ENCODE assay signal across 26 mouse cellular contexts in genomic region chr17:75795772-75796171, GRCm38 (mm10).
DNase-seq lines count a peak whose midpoint lies in the region; ATAC-seq and TF ChIP-seq lines count a peak whose summit lies in the region.
"Had no signal": no experiment of that assay in that cellular context is flagged by ENCODE, and none has a peak within 500 bp of the region (broad histone marks: within the 10 kb centered on the region; RNA-seq: fewer than 3 reads in every experiment).

No protein-coding gene starts in this region.

- no peak overlapping the region for H3K27ac ChIP-seq in forebrain, postnatal 0 days (ENCODE audit: low read depth, low read length)
- no peak overlapping the region for H3K27ac ChIP-seq in forebrain, embryonic 13.5 days
- H3K27ac ChIP-seq: embryonic facial prominence, embryonic 10.5 days; embryonic facial prominence, embryonic 15.5 days; forebrain, embryonic 15.5 days; hindbrain, embryonic 10.5 days; limb, embryonic 13.5 days; lung, embryonic 15.5 days; neural tube, embryonic 13.5 days had no signal

- H3K36me3 ChIP-seq in forebrain, postnatal 0 days (ENCODE audit: insufficient read depth): no peaks in the 10 kb centered on the region
- no peaks in the 10 kb centered on the region for H3K36me3 ChIP-seq in forebrain, embryonic 13.5 days (ENCODE audit: poor library complexity, severe bottlenecking)
- H3K36me3 ChIP-seq: embryonic facial prominence, embryonic 10.5 days; embryonic facial prominence, embryonic 15.5 days; forebrain, embryonic 15.5 days; hindbrain, embryonic 10.5 days; limb, embryonic 13.5 days; lung, embryonic 15.5 days; neural tube, embryonic 13.5 days had no signal

- POLR2A ChIA-PET in Patski (lab: Charles Lee): no interaction called here

- no peaks in the 10 kb centered on the region for H3K4me1 ChIP-seq in forebrain, postnatal 0 days (ENCODE audit: insufficient read depth)
- no peaks in the 10 kb centered on the region for H3K4me1 ChIP-seq in forebrain, embryonic 13.5 days
- H3K4me1 ChIP-seq: embryonic facial prominence, embryonic 10.5 days; embryonic facial prominence, embryonic 15.5 days; forebrain, embryonic 15.5 days; hindbrain, embryonic 10.5 days; limb, embryonic 13.5 days; lung, embryonic 15.5 days; neural tube, embryonic 13.5 days had no signal

- no peak for TF ChIP-seq CTCF in forebrain, postnatal 0 days (IDR thresholded peaks at IDR 0.05; ENCODE audit: low read depth)
- TF ChIP-seq CTCF in Patski (IDR thresholded peaks at IDR 0.05): no peak

- no peak overlapping the region for H3K4me2 ChIP-seq in forebrain, postnatal 0 days (ENCODE audit: low read depth)
- no peak overlapping the region for H3K4me2 ChIP-seq in forebrain, embryonic 13.5 days
- H3K4me2 ChIP-seq: embryonic facial prominence, embryonic 15.5 days; forebrain, embryonic 15.5 days; limb, embryonic 13.5 days; liver, embryonic 11.5 days; lung, embryonic 15.5 days; midbrain, embryonic 11.5 days; neural tube, embryonic 13.5 days had no signal

- WGBS in forebrain, postnatal 0 days: 68% methylated on average over 3 of the region's 3 CpGs
- WGBS in forebrain, embryonic 13.5 days: 93% methylated on average over 3 of the region's 3 CpGs

- H3K9ac ChIP-seq in forebrain, postnatal 0 days: no peak overlapping the region
- no peak overlapping the region for H3K9ac ChIP-seq in forebrain, embryonic 13.5 days
- H3K9ac ChIP-seq: embryonic facial prominence, embryonic 15.5 days; forebrain, embryonic 15.5 days; limb, embryonic 13.5 days; lung, embryonic 15.5 days; neural tube, embryonic 13.5 days had no signal

- no peaks in the 10 kb centered on the region for H3K27me3 ChIP-seq in forebrain, postnatal 0 days (ENCODE audit: insufficient read depth, low read length)
- H3K27me3 ChIP-seq in forebrain, embryonic 13.5 days: no peaks in the 10 kb centered on the region
- no peaks in the 10 kb centered on the region for H3K27me3 ChIP-seq in Patski
- H3K27me3 ChIP-seq: embryonic facial prominence, embryonic 15.5 days; forebrain, embryonic 15.5 days; limb, embryonic 13.5 days; lung, embryonic 15.5 days; neural tube, embryonic 13.5 days had no signal

- no peak overlapping the region for H3K4me3 ChIP-seq in forebrain, postnatal 0 days (ENCODE audit: low read depth, low read length)
- H3K4me3 ChIP-seq in forebrain, embryonic 13.5 days: no peak overlapping the region
- H3K4me3 ChIP-seq: embryonic facial prominence, embryonic 10.5 days; embryonic facial prominence, embryonic 15.5 days; forebrain, embryonic 15.5 days; hindbrain, embryonic 10.5 days; limb, embryonic 13.5 days; lung, embryonic 15.5 days; neural tube, embryonic 13.5 days had no signal

- CTCF ChIA-PET in Patski (lab: Charles Lee): no interaction called here

- DNase-seq in forebrain, postnatal 0 days: no peak
- peak; percentile 7 to 15 for DNase-seq in urinary bladder, adult 18-20 months (ENCODE audit: low spot score in 2 of 2)
- no peak for DNase-seq in urinary bladder, adult 2 months (ENCODE audit: low spot score)
- no peak for DNase-seq in Patski (ENCODE audit: low read depth, low spot score)
- peak; percentile 15 to 38 for DNase-seq in urinary bladder, postnatal 36 days (ENCODE audit: low spot score in 2 of 2)
- no peak for DNase-seq in adrenal gland, adult 2 months
- DNase-seq: adrenal gland, postnatal 10 days; cerebellum, adult 11 months; heart, postnatal 14 days; kidney, adult 11 months; kidney, postnatal 14 days; lung, postnatal 36 days; right cerebral cortex, postnatal 4 days; thymus, adult 2 months; thymus, postnatal 4 days had no signal

- no peaks in the 10 kb centered on the region for H3K9me3 ChIP-seq in forebrain, postnatal 0 days (ENCODE audit: low read length)
- no peaks in the 10 kb centered on the region for H3K9me3 ChIP-seq in forebrain, embryonic 13.5 days (replicated peaks)
- H3K9me3 ChIP-seq: embryonic facial prominence, embryonic 10.5 days; embryonic facial prominence, embryonic 15.5 days; forebrain, embryonic 15.5 days; hindbrain, embryonic 10.5 days; limb, embryonic 13.5 days; lung, embryonic 15.5 days; neural tube, embryonic 13.5 days had no signal

- in situ Hi-C loops in Patski (cut with MboI; ENCODE audit: low pct_unique_long_range_greater_than_20kb): no loop called here

- ATAC-seq in forebrain, postnatal 0 days: peak; percentile 76
- no peak for ATAC-seq in forebrain, embryonic 13.5 days
- peak; percentile 24 for ATAC-seq in Patski
- ATAC-seq: CD4-positive, CD25-positive, alpha-beta regulatory T cell, adult 4 months; forebrain, embryonic 15.5 days had no signal

Comparison
In these comparisons a context has a peak if more than half of its experiments do, and no peak if none do; other contexts are left out.
1. DNase-seq: peak in urinary bladder, adult 18-20 months (2 of 2) and urinary bladder, postnatal 36 days (2 of 2); none in forebrain, postnatal 0 days (single experiment), urinary bladder, adult 2 months (single experiment), Patski (single experiment) and adrenal gland, adult 2 months (single experiment).